Mouse (Mus musculus): Measurements from ENCODE around the gene Serpina3j. TPM values are rescaled to one million over a fixed set of nuclear protein-coding genes. Genes with fewer than 3 reads are reported as not detected.

The Serpina3j gene
- polyA plus RNA-seq, 1 experiment, result not detected

Other genes starting within 250 kb of the Serpina3j start
- gene Serpina5, start 213.4 kb upstream of the Serpina3j start, polyA plus RNA-seq (2012; rRNA removed), result not detected in 2 replicates
- not detected in 2 replicates for gene Serpina3a, start 201.8 kb upstream of the Serpina3j start, polyA plus RNA-seq (2012; rRNA removed)
- not detected in 2 replicates for gene Serpina3b, start 186.6 kb upstream of the Serpina3j start, polyA plus RNA-seq (2012; rRNA removed)
- 0.06 TPM in 1 of 2 replicates, not detected in the other for gene Serpina3c, start 160.7 kb upstream of the Serpina3j start, polyA plus RNA-seq (2012; rRNA removed)
- gene Serpina3f, start 100.0 kb upstream of the Serpina3j start, polyA plus RNA-seq (2012; rRNA removed), result 0.06 TPM in 1 of 2 replicates, not detected in the other
- 0.24 and 0.27 TPM in 2 replicates for gene Serpina3g, start 78.3 kb upstream of the Serpina3j start, polyA plus RNA-seq (2012; rRNA removed)
- not detected in 2 replicates for gene Serpina3i, start 51.4 kb upstream of the Serpina3j start, polyA plus RNA-seq (2012; rRNA removed)
- not detected in 2 replicates for gene Serpina3k, start 23.9 kb downstream of the Serpina3j start, polyA plus RNA-seq (2012; rRNA removed)
- gene Serpina3m, start 23.9 kb downstream of the Serpina3j start, polyA plus RNA-seq (2012; rRNA removed), result not detected in 2 replicates
- gene Serpina3n, start 92.2 kb downstream of the Serpina3j start, polyA plus RNA-seq (2012; rRNA removed), result 16.9 and 20.1 TPM in 2 replicates
- 0.13 TPM in 1 of 2 replicates, not detected in the other for gene Gsc, start 158.8 kb downstream of the Serpina3j start, polyA plus RNA-seq (2012; rRNA removed)